Mouse (Mus musculus) hindbrain, embryonic 16.5 days (tissue): ENCODE results near the gene Meaf6. TPM values are rescaled to one million over a fixed set of nuclear protein-coding genes. Genes with fewer than 3 reads are reported as not detected.
A peak's percentile ranks its signal among the peaks of the same experiment; 100 is the strongest.

Experiments used
- ATAC-seq: fragments of 200-750 bp; cut with Nextera tagmentation; 2 replicates; pipeline ENCODE4 v1.8.0; 2017; ENCODE audit warnings: moderate TSS enrichment, moderate library complexity
- H3K27ac ChIP-seq: fragments of 300-500 bp; sonication (generic); 2 replicates; pipeline ENCODE4 v1.5.1; 2014; ENCODE audit warnings: low read depth, mild to moderate bottlenecking, control low read depth, low read length, moderate library complexity
- H3K27me3 ChIP-seq: fragments of 300-500 bp; sonication (generic); replicated peaks from 2 replicates; pipeline ENCODE4 v1.6.1; 2014; ENCODE audit warnings: low read length; ENCODE audit not compliant: control insufficient read depth, insufficient read depth
- H3K36me3 ChIP-seq: fragments of 300-500 bp; sonication (generic); 2 replicates; pipeline ENCODE4 v1.6.1; 2014; ENCODE audit warnings: mild to moderate bottlenecking, low read length, moderate library complexity, mixed read lengths; ENCODE audit not compliant: control insufficient read depth, insufficient read depth
- H3K4me1 ChIP-seq: fragments of 300-500 bp; sonication (generic); 2 replicates; pipeline ENCODE4 v1.6.1; 2014; ENCODE audit warnings: low read depth, low read length; ENCODE audit not compliant: control insufficient read depth, insufficient read depth
- H3K4me2 ChIP-seq: fragments of 300-500 bp; sonication (generic); 2 replicates; pipeline ENCODE4 v1.6.1; 2014; ENCODE audit warnings: mild to moderate bottlenecking, low read length, control low read depth, moderate library complexity
- H3K4me3 ChIP-seq: fragments of 300-500 bp; sonication (generic); 2 replicates; pipeline ENCODE4 v1.5.1; 2014; ENCODE audit warnings: mild to moderate bottlenecking, low read length, control low read depth, moderate library complexity
- H3K9ac ChIP-seq: fragments of 300-500 bp; sonication (generic); 2 replicates; pipeline ENCODE4 v1.6.1; 2014; ENCODE audit warnings: low read depth, mild to moderate bottlenecking, control low read depth, low read length, moderate library complexity
- H3K9me3 ChIP-seq: fragments of 300-500 bp; sonication (generic); 2 replicates; pipeline ENCODE4 v1.6.1; 2014; ENCODE audit warnings: mild to moderate bottlenecking, low read length, moderate library complexity; ENCODE audit not compliant: control insufficient read depth
- WGBS: fragments of 180-500 bp; shearing (Covaris S2); extraction: QIAGEN DNeasy Blood & Tissue Kit; methylation state at CpG from one replicate; pipeline ENCODE4 v1.1.7; 2014; 5-methylcytosine and 5-hydroxymethylcytosine counted together
- polyA plus RNA-seq: library from polyadenylated mRNA; unstranded; fragments of >200 nt; fragmentation: Nextera tagmentation; extraction: Ambion mirVana; gene quantifications from 2 replicates; pipeline ENCODE4 v1.2.1, GENCODE M21; 2015

Meaf6 gene
- polyA plus RNA-seq, 1 experiment from 2014 or later = 147 TPM

- no peak overlapping the region for H3K27ac ChIP-seq
- ATAC-seq = no peak
- H3K4me2 ChIP-seq = no peak overlapping the region
- no peaks in the 10 kb centered on the region for H3K9me3 ChIP-seq
- H3K36me3 ChIP-seq = no peaks in the 10 kb centered on the region
- no peak overlapping the region for H3K9ac ChIP-seq
- peaks cover 5% of the 10 kb centered on the region for H3K4me1 ChIP-seq
- H3K4me3 ChIP-seq = no peak overlapping the region
- WGBS = 30% methylated on average over 16 of the region's 16 CpGs
- peaks cover 3% of the 10 kb centered on the region; the same call in 1 of the 2 replicates for H3K27me3 ChIP-seq
Measured at GRCm38 (mm10) chr4:125122431-125123278, 37.7 kb downstream of the Meaf6 start.

GRCm38 (mm10) chr4:125123279-125123671, 38.3 kb downstream of the Meaf6 start:
- Histone ChIP-seq H3K4me2 (no peak overlapping the region), H3K27ac (no peak overlapping the region), H3K4me3 (no peak overlapping the region), H3K27me3 (peaks cover 3% of the 10 kb centered on the region; the same call in 1 of the 2 replicates), H3K36me3 (no peaks in the 10 kb centered on the region), H3K9me3 (no peaks in the 10 kb centered on the region), H3K4me1 (peaks cover 5% of the 10 kb centered on the region), H3K9ac (no peak overlapping the region)
- WGBS = 79% methylated on average over 7 of the region's 7 CpGs
- no peak for ATAC-seq

- no peak overlapping the region for H3K9ac ChIP-seq
- H3K36me3 ChIP-seq = no peaks in the 10 kb centered on the region
- H3K27me3 ChIP-seq = peaks cover 3% of the 10 kb centered on the region; the same call in 1 of the 2 replicates
- H3K27ac ChIP-seq = no peak overlapping the region
- H3K9me3 ChIP-seq = no peaks in the 10 kb centered on the region
- 48% methylated on average over 7 of the region's 7 CpGs for WGBS
- peaks cover 5% of the 10 kb centered on the region for H3K4me1 ChIP-seq
- no peak overlapping the region for H3K4me2 ChIP-seq
- H3K4me3 ChIP-seq = no peak overlapping the region
- ATAC-seq = no peak
Measured at GRCm38 (mm10) chr4:125124424-125125209, 39.7 kb downstream of the Meaf6 start.

- Histone ChIP-seq H3K9ac (no peak overlapping the region), H3K4me3 (no peak overlapping the region), H3K9me3 (no peaks in the 10 kb centered on the region), H3K27ac (no peak overlapping the region), H3K4me1 (peaks cover 5% of the 10 kb centered on the region), H3K36me3 (no peaks in the 10 kb centered on the region), H3K4me2 (no peak overlapping the region), H3K27me3 (peaks cover 3% of the 10 kb centered on the region; the same call in 1 of the 2 replicates)
- WGBS = 69% methylated on average over 7 of the region's 7 CpGs
- ATAC-seq = no peak
Measured at GRCm38 (mm10) chr4:125125361-125125921, 40.5 kb downstream of the Meaf6 start.

DNA sequence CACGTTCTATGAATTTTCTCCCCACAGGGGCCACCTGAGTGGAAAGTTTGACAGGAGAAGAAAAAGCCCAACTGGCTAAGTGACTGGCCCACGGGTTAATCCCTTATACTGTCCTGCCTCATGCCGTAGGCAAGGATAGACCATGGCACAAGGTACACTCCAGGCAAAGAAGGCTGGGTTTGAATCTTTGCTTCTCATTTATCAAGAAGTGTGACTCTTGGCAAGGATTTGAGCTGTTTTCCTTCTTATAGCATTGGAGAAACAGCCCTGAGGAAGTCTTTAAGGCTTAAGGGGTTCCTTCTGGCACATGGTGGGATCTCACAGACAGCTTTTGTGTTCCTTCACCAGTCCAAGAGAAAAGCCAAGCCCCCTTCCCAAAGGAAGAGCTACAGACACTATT, 41.3 kb downstream of the Meaf6 start:
- peaks cover 5% of the 10 kb centered on the region for H3K4me1 ChIP-seq
- no peak for ATAC-seq
- WGBS = 85% methylated on average over 3 of the region's 3 CpGs

GRCm38 (mm10) chr4:125126761-125127160, 41.8 kb downstream of the Meaf6 start:
- Histone ChIP-seq H3K27ac (no peak overlapping the region), H3K9ac (no peak overlapping the region), H3K27me3 (peaks cover 3% of the 10 kb centered on the region; the same call in 1 of the 2 replicates), H3K36me3 (no peaks in the 10 kb centered on the region), H3K4me3 (no peak overlapping the region), H3K4me1 (peaks cover 5% of the 10 kb centered on the region), H3K9me3 (no peaks in the 10 kb centered on the region), H3K4me2 (peak overlapping the region; percentile 97)
- ATAC-seq = no peak
- WGBS = 83% methylated on average over 7 of the region's 7 CpGs

More for the DNA sequence above, 41.3 kb downstream of the Meaf6 start:
- H3K36me3 ChIP-seq = no peaks in the 10 kb centered on the region
- H3K9me3 ChIP-seq = no peaks in the 10 kb centered on the region
- H3K4me3 ChIP-seq = no peak overlapping the region
- H3K4me2 ChIP-seq = no peak overlapping the region
- no peak overlapping the region for H3K9ac ChIP-seq
- peaks cover 3% of the 10 kb centered on the region; the same call in 1 of the 2 replicates for H3K27me3 ChIP-seq
- no peak overlapping the region for H3K27ac ChIP-seq

GRCm38 (mm10) chr4:125127305-125128084, 42.6 kb downstream of the Meaf6 start, which contains the start of gene Zc3h12a:
Gene Zc3h12a, minus strand, starts transcription at chr4:125127840.
- Histone ChIP-seq H3K27me3 (peaks cover 3% of the 10 kb centered on the region; the same call in 1 of the 2 replicates), H3K27ac (no peak within 1 kb of the TSS), H3K9me3 (no peaks in the 10 kb centered on the region), H3K4me1 (peaks cover 5% of the 10 kb centered on the region), H3K4me2 (peak within 1 kb of the TSS; percentile 97), H3K4me3 (peak within 1 kb of the TSS; percentile 67), H3K9ac (peak within 1 kb of the TSS; percentile 70), H3K36me3 (no peaks in the 10 kb centered on the region)
- peak; percentile 87 for ATAC-seq
- 2% methylated on average over 60 of the region's 62 CpGs for whole genome bisulfite sequencing

- H3K9me3 ChIP-seq = no peaks in the 10 kb centered on the region
- H3K27me3 ChIP-seq = peaks cover 2% of the 10 kb centered on the region; the same call in 1 of the 2 replicates
- no peak overlapping the region for H3K4me3 ChIP-seq
- H3K9ac ChIP-seq = no peak overlapping the region
- H3K27ac ChIP-seq = no peak overlapping the region
- no peak for ATAC-seq
- 79% methylated on average over 4 of the region's 4 CpGs for WGBS
- H3K4me2 ChIP-seq = no peak overlapping the region
- H3K4me1 ChIP-seq = peaks cover 5% of the 10 kb centered on the region
- H3K36me3 ChIP-seq = no peaks in the 10 kb centered on the region
Measured at GRCm38 (mm10) chr4:125131493-125131892, 46.6 kb downstream of the Meaf6 start.
